Mouse (Mus musculus): ENCODE measurements around the gene Prrc2a. TPM values are rescaled to one million over a fixed set of nuclear protein-coding genes. Genes with fewer than 3 reads are reported as not detected.
A peak's percentile ranks its signal among the peaks of the same experiment; 100 is the strongest.

Prrc2a gene
- polyA plus RNA-seq, 1 experiment, result 277 TPM

GRCm38 (mm10) chr17:35147922-35148639, 16.6 kb downstream of the Prrc2a start:
- no peaks in the 10 kb centered on the region for H3K4me1 ChIP-seq (ENCODE audit: control insufficient read depth, insufficient read depth, low read length)
- H3K27me3 ChIP-seq (ENCODE audit: control insufficient read depth, insufficient read depth, low read length), result no peaks in the 10 kb centered on the region
- TF ChIP-seq CTCF (IDR thresholded peaks at IDR 0.05; ENCODE audit: borderline replicate concordance, insufficient read depth, low read depth, low read length) (no peak), POLR2A (IDR thresholded peaks at IDR 0.05; ENCODE audit: borderline replicate concordance, insufficient read depth, low read length) (no peak)
- no peak for DNase-seq
- no peak overlapping the region for H3K4me3 ChIP-seq (replicated peaks; ENCODE audit: insufficient read depth, low read depth, low read length)
- WGBS, result 47% methylated on average over 5 of the region's 5 CpGs
- H3K27ac ChIP-seq (ENCODE audit: insufficient read depth, low read length), result no peak overlapping the region

GRCm38 (mm10) chr17:35147348-35147747, 17.3 kb downstream of the Prrc2a start:
- no peak overlapping the region for H3K27ac ChIP-seq (ENCODE audit: insufficient read depth, low read length)
- H3K4me3 ChIP-seq (replicated peaks; ENCODE audit: insufficient read depth, low read depth, low read length), result no peak overlapping the region
- no peaks in the 10 kb centered on the region for H3K4me1 ChIP-seq (ENCODE audit: control insufficient read depth, insufficient read depth, low read length)
- WGBS, result 60% methylated on average over 3 of the region's 3 CpGs
- DNase-seq, result no peak
- no peaks in the 10 kb centered on the region for H3K27me3 ChIP-seq (ENCODE audit: control insufficient read depth, insufficient read depth, low read length)
- TF ChIP-seq POLR2A (IDR thresholded peaks at IDR 0.05; ENCODE audit: borderline replicate concordance, insufficient read depth, low read length), result no peak
- TF ChIP-seq CTCF (IDR thresholded peaks at IDR 0.05; ENCODE audit: borderline replicate concordance, insufficient read depth, low read depth, low read length), result no peak

GRCm38 (mm10) chr17:35146139-35146538, 18.6 kb downstream of the Prrc2a start:
- no peaks in the 10 kb centered on the region for H3K27me3 ChIP-seq (ENCODE audit: control insufficient read depth, insufficient read depth, low read length)
- no peaks in the 10 kb centered on the region for H3K4me1 ChIP-seq (ENCODE audit: control insufficient read depth, insufficient read depth, low read length)
- no peak overlapping the region for H3K4me3 ChIP-seq (replicated peaks; ENCODE audit: insufficient read depth, low read depth, low read length)
- no peak overlapping the region for H3K27ac ChIP-seq (ENCODE audit: insufficient read depth, low read length)
- TF ChIP-seq CTCF (IDR thresholded peaks at IDR 0.05; ENCODE audit: borderline replicate concordance, insufficient read depth, low read depth, low read length) (no peak), POLR2A (IDR thresholded peaks at IDR 0.05; ENCODE audit: borderline replicate concordance, insufficient read depth, low read length) (no peak)
- WGBS, result 74% methylated on average over 5 of the region's 5 CpGs
- no peak for DNase-seq

- no peak overlapping the region for H3K4me3 ChIP-seq (replicated peaks; ENCODE audit: insufficient read depth, low read depth, low read length)
- WGBS, result 70% methylated on average over 6 of the region's 6 CpGs
- H3K4me1 ChIP-seq (ENCODE audit: control insufficient read depth, insufficient read depth, low read length), result peaks cover 4% of the 10 kb centered on the region; the same call in 1 of the 2 replicates
- no peak overlapping the region for H3K27ac ChIP-seq (ENCODE audit: insufficient read depth, low read length)
- no peak for TF ChIP-seq POLR2A (IDR thresholded peaks at IDR 0.05; ENCODE audit: borderline replicate concordance, insufficient read depth, low read length)
- no peak for TF ChIP-seq CTCF (IDR thresholded peaks at IDR 0.05; ENCODE audit: borderline replicate concordance, insufficient read depth, low read depth, low read length)
- no peaks in the 10 kb centered on the region for H3K27me3 ChIP-seq (ENCODE audit: control insufficient read depth, insufficient read depth, low read length)
- no peak for DNase-seq
These were observed 22.7 kb downstream of the Prrc2a start for GRCm38 (mm10) chr17:35141971-35142370.

GRCm38 (mm10) chr17:35140490-35140996, 24.2 kb downstream of the Prrc2a start:
- TF ChIP-seq CTCF (IDR thresholded peaks at IDR 0.05; ENCODE audit: borderline replicate concordance, insufficient read depth, low read depth, low read length) (no peak), POLR2A (IDR thresholded peaks at IDR 0.05; ENCODE audit: borderline replicate concordance, insufficient read depth, low read length) (no peak)
- Histone ChIP-seq H3K4me3 (replicated peaks; ENCODE audit: insufficient read depth, low read depth, low read length) (no peak overlapping the region), H3K4me1 (ENCODE audit: control insufficient read depth, insufficient read depth, low read length) (peaks cover 4% of the 10 kb centered on the region; the same call in 1 of the 2 replicates), H3K27me3 (ENCODE audit: control insufficient read depth, insufficient read depth, low read length) (no peaks in the 10 kb centered on the region), H3K27ac (ENCODE audit: insufficient read depth, low read length) (no peak overlapping the region)
- DNase-seq, result no peak
- WGBS, result 71% methylated on average over 16 of the region's 16 CpGs

- no peak overlapping the region for H3K4me3 ChIP-seq (replicated peaks; ENCODE audit: insufficient read depth, low read depth, low read length)
- no peak for TF ChIP-seq CTCF (IDR thresholded peaks at IDR 0.05; ENCODE audit: borderline replicate concordance, insufficient read depth, low read depth, low read length)
- no peak for TF ChIP-seq POLR2A (IDR thresholded peaks at IDR 0.05; ENCODE audit: borderline replicate concordance, insufficient read depth, low read length)
- H3K4me1 ChIP-seq (ENCODE audit: control insufficient read depth, insufficient read depth, low read length), result peaks cover 4% of the 10 kb centered on the region; the same call in 1 of the 2 replicates
- H3K27ac ChIP-seq (ENCODE audit: insufficient read depth, low read length), result no peak overlapping the region
- 78% methylated on average over 3 of the region's 3 CpGs for WGBS
- no peaks in the 10 kb centered on the region for H3K27me3 ChIP-seq (ENCODE audit: control insufficient read depth, insufficient read depth, low read length)
- no peak for DNase-seq
These were observed 25.4 kb downstream of the Prrc2a start for GRCm38 (mm10) chr17:35139269-35139668.

- H3K4me3 ChIP-seq (replicated peaks; ENCODE audit: insufficient read depth, low read depth, low read length), result peak overlapping the region; percentile 91
- no peak for DNase-seq
These were observed 28.9 kb downstream of the Prrc2a start for GRCm38 (mm10) chr17:35135591-35136320.

More at GRCm38 (mm10) chr17:35135591-35136320, 28.9 kb downstream of the Prrc2a start:
- peak overlapping the region; percentile 96 for H3K27ac ChIP-seq (ENCODE audit: insufficient read depth, low read length)
- no peaks in the 10 kb centered on the region for H3K27me3 ChIP-seq (ENCODE audit: control insufficient read depth, insufficient read depth, low read length)
- TF ChIP-seq POLR2A (IDR thresholded peaks at IDR 0.05; ENCODE audit: borderline replicate concordance, insufficient read depth, low read length), result no peak
- no peak for TF ChIP-seq CTCF (IDR thresholded peaks at IDR 0.05; ENCODE audit: borderline replicate concordance, insufficient read depth, low read depth, low read length)
- H3K4me1 ChIP-seq (ENCODE audit: control insufficient read depth, insufficient read depth, low read length), result peaks cover 4% of the 10 kb centered on the region; the same call in 1 of the 2 replicates
- under 1% methylated on average over 43 of the region's 43 CpGs for WGBS
